Mouse (Mus musculus) urinary bladder, postnatal 36 days (tissue): Measurements from ENCODE around the gene 1700069L16Rik.

Experiments
- DNase-seq, 2 experiments: peaks; one replicate each; pipeline ENCODE4 v3.0.0; 2022; ENCODE audit warnings: low spot score in 2 of 2, mixed read lengths in 1 of 2

1700069L16Rik gene

DNA sequence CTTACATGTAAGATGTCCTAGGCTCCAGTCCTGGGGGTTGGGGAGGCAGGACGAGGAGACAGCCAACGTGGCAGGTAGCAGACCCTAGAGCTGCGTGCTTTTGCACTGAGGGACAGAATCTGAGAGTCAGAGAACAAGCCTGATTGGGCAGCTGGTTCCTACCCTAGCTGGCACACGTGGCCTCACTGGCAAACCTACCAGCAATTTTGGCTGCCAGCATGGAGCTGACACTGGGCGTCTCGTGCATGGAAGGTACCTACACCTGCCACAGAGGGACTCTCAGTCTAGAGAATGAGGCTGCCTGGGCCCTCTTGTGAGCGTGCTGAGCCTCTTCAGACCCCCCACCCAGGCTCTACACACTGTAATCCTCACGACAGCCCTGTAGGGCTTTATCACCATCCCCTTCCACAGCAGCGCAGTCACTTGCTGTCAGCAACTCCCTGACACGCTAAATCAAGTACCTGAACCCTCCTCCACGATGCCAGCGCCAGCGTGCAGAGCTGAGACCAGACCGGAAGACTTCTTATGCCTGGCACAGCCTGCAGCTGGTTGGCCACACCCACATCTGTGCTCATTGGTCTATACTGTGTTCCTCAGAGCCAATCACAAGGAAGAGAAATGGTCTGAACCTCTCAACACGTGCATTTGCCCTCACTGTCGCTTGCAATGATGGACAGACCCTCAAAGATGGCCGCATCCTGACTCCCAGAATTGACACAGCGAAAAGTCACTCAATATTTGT, 81.3 kb downstream of the 1700069L16Rik start:
- DNase-seq = no peak
